12 mouse cellular contexts compared by ENCODE assay signal in genomic region chr19:37486801-37487200, GRCm38 (mm10).
"Had no signal": no experiment of that assay in that cellular context is flagged by ENCODE, and none has a peak within 500 bp of the region (broad histone marks: within the 10 kb centered on the region; RNA-seq: fewer than 3 reads in every experiment).

No protein-coding gene starts in this region.

- DNase-seq: retina, postnatal 1 day; right cerebral cortex, adult 18-20 months; right cerebral cortex, postnatal 14 days; right cerebral cortex, postnatal 25 days; right cerebral cortex, postnatal 4 days; spleen, adult 18-20 months; thymus, adult 18-20 months; thymus, adult 2 months; thymus, postnatal 14 days; thymus, postnatal 25 days; thymus, postnatal 36 days; thymus, postnatal 4 days had no signal
